16 mouse cellular contexts compared by ENCODE assay signal in genomic region chr4:117017738-117018137, GRCm38 (mm10). TPM values are rescaled to one million over a fixed set of nuclear protein-coding genes. Genes with fewer than 3 reads are reported as not detected.
A peak's percentile ranks its signal among the peaks of the same experiment; 100 is the strongest.
DNase-seq lines count a peak whose midpoint lies in the region; ATAC-seq and TF ChIP-seq lines count a peak whose summit lies in the region.
"Had no signal": no experiment of that assay in that cellular context is flagged by ENCODE, and none has a peak within 500 bp of the region (broad histone marks: within the 10 kb centered on the region; RNA-seq: fewer than 3 reads in every experiment).

No protein-coding gene starts in this region.

- WGBS in heart, adult 2 months, result 85% methylated on average over 2 of the region's 2 CpGs
- WGBS in midbrain, embryonic 11.5 days, result 88% methylated on average over 2 of the region's 2 CpGs
- WGBS in midbrain, embryonic 13.5 days, result 91% methylated on average over 2 of the region's 2 CpGs
- 87% methylated on average over 2 of the region's 2 CpGs for WGBS in stomach, postnatal 0 days
- WGBS in kidney, embryonic 15.5 days, result 74% methylated on average over 2 of the region's 2 CpGs

- H3K9me3 ChIP-seq in midbrain, embryonic 11.5 days (ENCODE audit: control insufficient read depth, low read length), result no peaks in the 10 kb centered on the region
- H3K9me3 ChIP-seq in midbrain, embryonic 13.5 days, result no peaks in the 10 kb centered on the region
- H3K9me3 ChIP-seq in stomach, postnatal 0 days (ENCODE audit: control insufficient read depth, low read length), result no peaks in the 10 kb centered on the region
- no peaks in the 10 kb centered on the region for H3K9me3 ChIP-seq in kidney, embryonic 15.5 days (replicated peaks)
- H3K9me3 ChIP-seq: forebrain, embryonic 15.5 days; hindbrain, embryonic 15.5 days; limb, embryonic 15.5 days; megakaryocyte, embryonic 14.5 days had no signal

- ATAC-seq in midbrain, embryonic 11.5 days (ENCODE audit: low FRiP score), result no peak
- no peak for ATAC-seq in midbrain, embryonic 13.5 days
- no peak for ATAC-seq in stomach, postnatal 0 days (ENCODE audit: low FRiP score, low TSS enrichment)
- no peak for ATAC-seq in kidney, embryonic 15.5 days (replicated peaks; ENCODE audit: low FRiP score)
- ATAC-seq: forebrain, embryonic 15.5 days had no signal

- no peaks in the 10 kb centered on the region for H3K36me3 ChIP-seq in heart, adult 2 months (ENCODE audit: control insufficient read depth, insufficient read depth, low read length)
- peaks cover 3% of the 10 kb centered on the region for H3K36me3 ChIP-seq in midbrain, embryonic 11.5 days (ENCODE audit: control insufficient read depth, insufficient read depth, low read length)
- H3K36me3 ChIP-seq in midbrain, embryonic 13.5 days, result peaks cover 9% of the 10 kb centered on the region
- 0 out of 2 replicates have a peak, but pooled peaks cover 4% of the 10 kb centered on the region for H3K36me3 ChIP-seq in stomach, postnatal 0 days (ENCODE audit: control insufficient read depth, insufficient read depth, low read length)
- H3K36me3 ChIP-seq in kidney, embryonic 15.5 days, result peaks cover 8% of the 10 kb centered on the region

- no peak overlapping the region for H3K27ac ChIP-seq in heart, adult 2 months
- H3K27ac ChIP-seq in midbrain, embryonic 11.5 days (ENCODE audit: low read depth, low read length), result no peak overlapping the region
- H3K27ac ChIP-seq in midbrain, embryonic 13.5 days, result no peak overlapping the region
- H3K27ac ChIP-seq in stomach, postnatal 0 days (replicated peaks), result no peak overlapping the region
- no peak overlapping the region for H3K27ac ChIP-seq in kidney, embryonic 15.5 days
- H3K27ac ChIP-seq: forebrain, embryonic 15.5 days; hindbrain, embryonic 15.5 days; limb, embryonic 15.5 days had no signal

- DNase-seq in heart, adult 2 months, result no peak
- DNase-seq in heart, postnatal 25 days (ENCODE audit: low spot score), result no peak
- DNase-seq in midbrain, embryonic 11.5 days (ENCODE audit: low spot score, missing footprints), result peak; percentile 64
- peak; percentile 10 for DNase-seq in T-cell, adult 2 months (ENCODE audit: low spot score)
- no peak for DNase-seq in stomach, postnatal 0 days (ENCODE audit: low spot score)
- DNase-seq in thymus, postnatal 0 days (ENCODE audit: low spot score), result no peak
- DNase-seq: adrenal gland, postnatal 36 days; cerebellum, adult 9-10 months; kidney, adult 8-10 months; lung, adult 2 months had no signal

- H3K4me2 ChIP-seq in midbrain, embryonic 11.5 days, result no peak overlapping the region
- H3K4me2 ChIP-seq in midbrain, embryonic 13.5 days (replicated peaks), result no peak overlapping the region
- H3K4me2 ChIP-seq in stomach, postnatal 0 days (replicated peaks; ENCODE audit: low read depth), result no peak overlapping the region
- H3K4me2 ChIP-seq in kidney, embryonic 15.5 days, result no peak overlapping the region
- H3K4me2 ChIP-seq: forebrain, embryonic 15.5 days; hindbrain, embryonic 15.5 days; limb, embryonic 15.5 days had no signal

- no peak overlapping the region for H3K4me3 ChIP-seq in heart, adult 2 months
- no peak overlapping the region for H3K4me3 ChIP-seq in midbrain, embryonic 11.5 days (ENCODE audit: low read depth, low read length)
- H3K4me3 ChIP-seq in midbrain, embryonic 13.5 days (replicated peaks), result no peak overlapping the region
- no peak overlapping the region for H3K4me3 ChIP-seq in stomach, postnatal 0 days (ENCODE audit: low read depth, low read length)
- H3K4me3 ChIP-seq in kidney, embryonic 15.5 days (replicated peaks), result no peak overlapping the region
- H3K4me3 ChIP-seq: forebrain, embryonic 15.5 days; hindbrain, embryonic 15.5 days; limb, embryonic 15.5 days; megakaryocyte, embryonic 14.5 days had no signal

- H3K9ac ChIP-seq in heart, adult 2 months (ENCODE audit: low read depth, low read length), result no peak overlapping the region
- no peak overlapping the region for H3K9ac ChIP-seq in midbrain, embryonic 11.5 days (ENCODE audit: low read length)
- no peak overlapping the region for H3K9ac ChIP-seq in midbrain, embryonic 13.5 days (replicated peaks)
- no peak overlapping the region for H3K9ac ChIP-seq in stomach, postnatal 0 days (ENCODE audit: low read length)
- no peak overlapping the region for H3K9ac ChIP-seq in kidney, embryonic 15.5 days
- H3K9ac ChIP-seq: forebrain, embryonic 15.5 days; hindbrain, embryonic 15.5 days; limb, embryonic 15.5 days had no signal

- no peaks in the 10 kb centered on the region for H3K4me1 ChIP-seq in heart, adult 2 months (ENCODE audit: control insufficient read depth, insufficient read depth, low read length)
- peaks cover 6% of the 10 kb centered on the region; the same call in 1 of the 2 replicates for H3K4me1 ChIP-seq in midbrain, embryonic 11.5 days (ENCODE audit: control insufficient read depth, insufficient read depth, low read length)
- peaks cover 12% of the 10 kb centered on the region for H3K4me1 ChIP-seq in midbrain, embryonic 13.5 days (replicated peaks)
- H3K4me1 ChIP-seq in stomach, postnatal 0 days (replicated peaks; ENCODE audit: control insufficient read depth, insufficient read depth), result no peaks in the 10 kb centered on the region
- H3K4me1 ChIP-seq in kidney, embryonic 15.5 days, result peaks cover 13% of the 10 kb centered on the region

- TF ChIP-seq EP300 in heart, adult 2 months (IDR thresholded peaks at IDR 0.05; ENCODE audit: insufficient read depth, low read depth, low read length), result no peak
- no peak for TF ChIP-seq EP300 in stomach, postnatal 0 days (optimal IDR thresholded peaks at IDR 0.05)

- 0 out of 2 replicates have a peak, but pooled peaks have one; percentile 7 for TF ChIP-seq CTCF in heart, adult 2 months (IDR thresholded peaks at IDR 0.05)
- TF ChIP-seq CTCF in stomach, postnatal 0 days (IDR thresholded peaks at IDR 0.05; ENCODE audit: low read depth), result peak; percentile 36

- TF ChIP-seq POLR2A in heart, adult 2 months (IDR thresholded peaks at IDR 0.05; ENCODE audit: insufficient read depth, low read depth, low read length), result no peak

- no peaks in the 10 kb centered on the region for H3K79me2 ChIP-seq in heart, adult 2 months (replicated peaks; ENCODE audit: control insufficient read depth, insufficient read depth, low read length)

- H3K27me3 ChIP-seq in heart, adult 2 months (ENCODE audit: control insufficient read depth, insufficient read depth, low read length), result no peaks in the 10 kb centered on the region
- H3K27me3 ChIP-seq in midbrain, embryonic 11.5 days (ENCODE audit: control insufficient read depth, insufficient read depth, low read length), result no peaks in the 10 kb centered on the region; the same call in 1 of the 2 replicates
- H3K27me3 ChIP-seq in midbrain, embryonic 13.5 days, result no peaks in the 10 kb centered on the region
- no peaks in the 10 kb centered on the region for H3K27me3 ChIP-seq in stomach, postnatal 0 days (ENCODE audit: control insufficient read depth, insufficient read depth, low read length)
- H3K27me3 ChIP-seq in kidney, embryonic 15.5 days, result no peaks in the 10 kb centered on the region
- H3K27me3 ChIP-seq: forebrain, embryonic 15.5 days; hindbrain, embryonic 15.5 days; limb, embryonic 15.5 days; megakaryocyte, embryonic 14.5 days had no signal

- intact Hi-C loops in heart, adult 2 months (cut with DNase I), result loop anchor here (2.0 to 5.0 kb wide), 2 partner anchors 23 to 105 kb away; partner anchors contain the start of genes Hectd3 and Urod
- intact Hi-C loops in heart, postnatal 25 days (cut with DNase I), result loop anchor here (5.0 kb wide), 1 partner anchor 105 kb away; no protein-coding TSS in a partner anchor

RNA-seq across cellular contexts. Expression of gene Eif2b3, which starts 1.5 kb away (rescaled TPM):
- total RNA-seq in heart, adult 2 months (2021), result 10 to 100 TPM; 12.0 to 14.6 TPM
- 7.9 and 11.6 TPM in 2 replicates for polyA plus RNA-seq in heart, adult 2 months (2012; rRNA removed)
- 10 to 100 TPM; 13.5 to 13.8 TPM for total RNA-seq in heart, postnatal 25 days (2021)
- polyA plus RNA-seq in midbrain, embryonic 11.5 days (2014; fragmentation: Nextera tagmentation; extraction: Ambion mirVana), result 43.0 and 49.4 TPM in 2 replicates
- 45.5 and 50.2 TPM in 2 replicates for polyA plus RNA-seq in midbrain, embryonic 13.5 days (2015; fragmentation: Nextera tagmentation; extraction: Ambion mirVana)
- polyA plus RNA-seq in stomach, postnatal 0 days (2015; fragmentation: Nextera tagmentation; extraction: Ambion mirVana), result 29.9 and 30.1 TPM in 2 replicates
- 44.6 and 49.6 TPM in 2 replicates for polyA plus RNA-seq in kidney, embryonic 15.5 days (2015; fragmentation: Nextera tagmentation; extraction: Ambion mirVana)
- 40.9 and 42.1 TPM in 2 replicates for polyA plus RNA-seq in thymus, postnatal 0 days (2015; fragmentation: Nextera tagmentation; extraction: Ambion mirVana)

RNA-seq across cellular contexts. Expression of gene Hectd3, which starts 22.6 kb away (rescaled TPM):
- total RNA-seq in heart, adult 2 months (2021), result 10 to 100 TPM; 14.0 to 20.6 TPM
- polyA plus RNA-seq in heart, adult 2 months (2012; rRNA removed), result 28.4 and 31.0 TPM in 2 replicates
- total RNA-seq in heart, postnatal 25 days (2021), result 10 to 100 TPM; 14.8 to 15.3 TPM
- polyA plus RNA-seq in midbrain, embryonic 11.5 days (2014; fragmentation: Nextera tagmentation; extraction: Ambion mirVana), result 7.6 and 9.4 TPM in 2 replicates
- polyA plus RNA-seq in midbrain, embryonic 13.5 days (2015; fragmentation: Nextera tagmentation; extraction: Ambion mirVana), result 18.3 and 20.2 TPM in 2 replicates
- polyA plus RNA-seq in stomach, postnatal 0 days (2015; fragmentation: Nextera tagmentation; extraction: Ambion mirVana), result 6.3 and 7.4 TPM in 2 replicates
- 9.0 and 10.2 TPM in 2 replicates for polyA plus RNA-seq in kidney, embryonic 15.5 days (2015; fragmentation: Nextera tagmentation; extraction: Ambion mirVana)
- 14.4 and 14.6 TPM in 2 replicates for polyA plus RNA-seq in thymus, postnatal 0 days (2015; fragmentation: Nextera tagmentation; extraction: Ambion mirVana)

RNA-seq across cellular contexts. Expression of gene Urod, which starts 23.5 kb away (rescaled TPM):
- total RNA-seq in heart, adult 2 months (2021), result 10 to 100 TPM; 86.7 to 91.9 TPM
- polyA plus RNA-seq in heart, adult 2 months (2012; rRNA removed), result 77.1 and 117 TPM in 2 replicates
- total RNA-seq in heart, postnatal 25 days (2021), result 10 to 100 TPM; 85.0 to 91.1 TPM
- polyA plus RNA-seq in midbrain, embryonic 11.5 days (2014; fragmentation: Nextera tagmentation; extraction: Ambion mirVana), result 85.2 and 95.6 TPM in 2 replicates
- 73.4 and 73.6 TPM in 2 replicates for polyA plus RNA-seq in midbrain, embryonic 13.5 days (2015; fragmentation: Nextera tagmentation; extraction: Ambion mirVana)
- 38.3 and 47.3 TPM in 2 replicates for polyA plus RNA-seq in stomach, postnatal 0 days (2015; fragmentation: Nextera tagmentation; extraction: Ambion mirVana)
- 102 and 111 TPM in 2 replicates for polyA plus RNA-seq in kidney, embryonic 15.5 days (2015; fragmentation: Nextera tagmentation; extraction: Ambion mirVana)
- polyA plus RNA-seq in thymus, postnatal 0 days (2015; fragmentation: Nextera tagmentation; extraction: Ambion mirVana), result 102 and 109 TPM in 2 replicates

Comparison
In these comparisons a context has a peak if more than half of its experiments do, and no peak if none do; other contexts are left out.
1. DNase-seq: peak in midbrain, embryonic 11.5 days (single experiment) and T-cell, adult 2 months (single experiment); none in heart, adult 2 months (0 of 2), heart, postnatal 25 days (single experiment), stomach, postnatal 0 days (single experiment) and thymus, postnatal 0 days (single experiment).